Mouse (Mus musculus): Measurements from ENCODE around the gene Nrg3. TPM values are rescaled to one million over a fixed set of nuclear protein-coding genes. Genes with fewer than 3 reads are reported as not detected.
"Not testable (repeated sequence)": the region's sequence is repeated elsewhere in the genome, so short reads cannot be mapped to it uniquely, and the experiment has no call there.

Nrg3 gene
- polyA plus RNA-seq, 1 experiment from 2014 or later, result not detected

DNA sequence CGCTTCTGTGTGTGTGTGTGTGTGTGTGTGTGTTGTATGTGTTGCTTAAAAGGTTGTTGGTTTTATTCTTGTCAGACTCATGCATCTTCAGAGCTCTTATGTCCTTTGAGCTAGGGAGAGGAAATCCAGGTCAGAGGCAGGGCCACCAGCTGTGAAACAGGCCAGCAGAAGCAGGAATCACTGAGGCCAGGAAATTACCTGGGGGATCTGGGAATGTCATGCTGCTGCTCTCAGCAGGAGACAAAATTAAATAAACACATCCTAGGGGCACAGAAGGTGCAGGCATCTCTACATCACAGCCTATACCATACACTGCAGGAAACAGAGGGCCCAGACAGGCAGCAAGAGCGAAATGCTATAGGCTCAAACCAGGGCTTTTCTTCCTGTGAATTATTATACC lies 299.2 kb downstream of the Nrg3 start:
- H3K9me3 ChIP-seq (ENCODE audit: control insufficient read depth, low read length), result no peaks in the 10 kb centered on the region
- WGBS, result 43% methylated on average over 2 of the region's 2 CpGs
- H3K27ac ChIP-seq (replicated peaks in 1 of 2; ENCODE audit: control insufficient read depth in 1 of 2, insufficient read depth in 1 of 2, low read depth in 2 of 2, low read length in 2 of 2), result no peak overlapping the region
- no peaks in the 10 kb centered on the region for H3K36me3 ChIP-seq (ENCODE audit: control insufficient read depth, insufficient read depth, low read length)
- no peak overlapping the region for H3K4me2 ChIP-seq (ENCODE audit: low read length)
- H3K4me1 ChIP-seq (ENCODE audit: control insufficient read depth in 2 of 2, insufficient read depth in 2 of 2, low read length in 2 of 2), result no peaks in the 10 kb centered on the region
- ATAC-seq (ENCODE audit: insufficient number of reproducible peaks, insufficient read depth, low FRiP score, low read depth), result no peak
- no peak overlapping the region for H3K4me3 ChIP-seq (ENCODE audit: control insufficient read depth in 1 of 2, insufficient read depth in 1 of 2, low read depth in 1 of 2, low read length in 2 of 2)
- H3K9ac ChIP-seq (ENCODE audit: low read length), result no peak overlapping the region
- no peaks in the 10 kb centered on the region for H3K27me3 ChIP-seq (ENCODE audit: control insufficient read depth, insufficient read depth, low read length)

DNA sequence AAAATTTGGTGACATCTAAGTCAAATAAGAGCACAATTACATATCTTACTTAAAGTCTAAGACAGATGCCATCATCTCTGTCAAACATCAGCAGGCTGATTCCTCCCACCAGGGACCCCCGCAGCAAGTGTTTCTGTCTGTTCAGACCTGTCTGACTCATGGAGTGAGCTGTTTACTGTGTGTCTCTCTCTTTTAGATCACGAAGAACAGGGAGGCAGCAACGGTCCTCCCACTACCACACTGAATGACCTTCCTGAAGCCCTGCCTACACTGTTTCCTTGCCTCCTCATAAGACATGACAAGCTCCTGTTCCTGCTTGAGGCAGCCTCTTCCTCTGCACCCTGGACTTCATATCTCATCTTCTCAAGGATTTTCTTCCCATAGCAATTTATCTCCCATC lies 312.7 kb downstream of the Nrg3 start:
- Histone ChIP-seq H3K27ac (replicated peaks in 1 of 2; ENCODE audit: control insufficient read depth in 1 of 2, insufficient read depth in 1 of 2, low read depth in 2 of 2, low read length in 2 of 2) (no peak overlapping the region), H3K36me3 (ENCODE audit: control insufficient read depth, insufficient read depth, low read length) (no peaks in the 10 kb centered on the region), H3K9ac (ENCODE audit: low read length) (no peak overlapping the region), H3K4me3 (ENCODE audit: control insufficient read depth in 1 of 2, insufficient read depth in 1 of 2, low read depth in 1 of 2, low read length in 2 of 2) (no peak overlapping the region), H3K4me1 (ENCODE audit: control insufficient read depth in 2 of 2, insufficient read depth in 2 of 2, low read length in 2 of 2) (no peaks in the 10 kb centered on the region), H3K4me2 (ENCODE audit: low read length) (no peak overlapping the region), H3K9me3 (ENCODE audit: control insufficient read depth, low read length) (no peaks in the 10 kb centered on the region), H3K27me3 (ENCODE audit: control insufficient read depth, insufficient read depth, low read length) (no peaks in the 10 kb centered on the region)
- WGBS, result 70% methylated on average over 3 of the region's 3 CpGs
- ATAC-seq (ENCODE audit: insufficient number of reproducible peaks, insufficient read depth, low FRiP score, low read depth), result no peak

DNA sequence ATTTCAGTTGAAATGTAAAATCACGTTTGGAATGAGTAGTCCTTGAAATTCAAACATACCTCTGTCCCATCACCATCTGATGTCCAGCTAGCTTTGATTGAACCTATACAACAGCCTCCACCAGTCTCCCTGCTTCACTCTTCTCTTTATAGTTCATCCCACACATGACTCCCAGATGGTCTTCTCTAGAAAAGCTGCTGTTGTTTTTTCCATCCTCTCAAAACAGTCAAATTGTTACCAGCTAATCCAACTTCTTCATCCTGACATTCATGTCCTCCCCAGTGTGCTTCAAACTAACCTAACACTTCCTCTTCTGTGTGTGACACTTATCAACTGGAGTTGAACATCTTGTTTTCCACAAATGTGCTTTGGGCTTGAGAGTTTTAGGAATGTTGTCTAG lies 317.4 kb downstream of the Nrg3 start:
- Histone ChIP-seq H3K4me3 (ENCODE audit: control insufficient read depth in 1 of 2, insufficient read depth in 1 of 2, low read depth in 1 of 2, low read length in 2 of 2) (no peak overlapping the region), H3K9ac (ENCODE audit: low read length) (no peak overlapping the region), H3K4me2 (ENCODE audit: low read length) (no peak overlapping the region), H3K27ac (replicated peaks in 1 of 2; ENCODE audit: control insufficient read depth in 1 of 2, insufficient read depth in 1 of 2, low read depth in 2 of 2, low read length in 2 of 2) (no peak overlapping the region), H3K4me1 (ENCODE audit: control insufficient read depth in 2 of 2, insufficient read depth in 2 of 2, low read length in 2 of 2) (no peaks in the 10 kb centered on the region), H3K36me3 (ENCODE audit: control insufficient read depth, insufficient read depth, low read length) (no peaks in the 10 kb centered on the region), H3K9me3 (ENCODE audit: control insufficient read depth, low read length) (no peaks in the 10 kb centered on the region), H3K27me3 (ENCODE audit: control insufficient read depth, insufficient read depth, low read length) (no peaks in the 10 kb centered on the region)
- no peak for ATAC-seq (ENCODE audit: insufficient number of reproducible peaks, insufficient read depth, low FRiP score, low read depth)
- 33% methylated on average over 1 of the region's 1 CpGs for WGBS

DNA sequence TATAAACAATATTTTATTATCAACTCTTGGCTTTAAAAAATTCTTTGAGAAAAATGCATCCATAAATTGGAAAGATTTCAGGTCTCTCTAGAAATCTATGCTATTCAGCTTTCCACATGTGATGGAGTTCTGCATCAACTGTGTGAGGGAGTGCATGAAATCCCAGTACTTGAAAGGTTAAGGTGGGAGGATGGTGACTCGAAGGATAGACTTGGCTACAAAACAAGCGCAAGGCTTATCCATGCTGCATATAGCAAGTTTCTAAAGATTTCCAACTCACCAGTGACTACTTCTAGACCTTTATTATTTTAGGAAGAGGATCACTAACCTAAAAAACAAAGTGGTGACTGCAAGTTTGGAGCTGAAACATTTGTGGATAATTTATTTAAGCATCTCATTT lies 343.1 kb downstream of the Nrg3 start:
- H3K9ac ChIP-seq (ENCODE audit: low read length), result no peak overlapping the region
- no peak for ATAC-seq (ENCODE audit: insufficient number of reproducible peaks, insufficient read depth, low FRiP score, low read depth)
- H3K9me3 ChIP-seq (ENCODE audit: control insufficient read depth, low read length), result no peaks in the 10 kb centered on the region
- H3K27me3 ChIP-seq (ENCODE audit: control insufficient read depth, insufficient read depth, low read length), result no peaks in the 10 kb centered on the region
- WGBS, result 76% methylated on average over 2 of the region's 2 CpGs
- H3K27ac ChIP-seq (replicated peaks in 1 of 2; ENCODE audit: control insufficient read depth in 1 of 2, insufficient read depth in 1 of 2, low read depth in 2 of 2, low read length in 2 of 2), result no peak overlapping the region
- no peaks in the 10 kb centered on the region for H3K36me3 ChIP-seq (ENCODE audit: control insufficient read depth, insufficient read depth, low read length)
- H3K4me3 ChIP-seq (ENCODE audit: control insufficient read depth in 1 of 2, insufficient read depth in 1 of 2, low read depth in 1 of 2, low read length in 2 of 2), result no peak overlapping the region
- H3K4me2 ChIP-seq (ENCODE audit: low read length), result no peak overlapping the region
- H3K4me1 ChIP-seq (ENCODE audit: control insufficient read depth in 2 of 2, insufficient read depth in 2 of 2, low read length in 2 of 2), result no peaks in the 10 kb centered on the region

DNA sequence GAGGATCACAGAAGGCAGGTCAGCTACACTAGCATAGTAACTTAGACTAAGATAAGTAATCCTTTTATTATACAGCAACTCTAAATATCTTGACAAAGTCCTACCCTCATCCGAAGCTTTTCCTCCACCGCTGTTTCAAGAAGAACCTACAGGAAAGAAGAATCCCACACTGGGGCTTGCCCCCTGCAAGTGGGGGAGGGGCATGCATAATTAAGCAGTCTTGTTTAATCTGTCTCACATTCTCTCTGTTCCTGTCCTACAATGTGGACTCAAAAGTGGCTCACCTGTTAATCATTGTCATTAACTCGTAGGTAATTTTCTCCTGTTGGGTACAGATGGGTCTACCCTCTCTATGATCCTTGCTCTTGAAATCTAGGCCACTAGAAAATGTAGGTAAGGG lies 354.9 kb downstream of the Nrg3 start:
- Histone ChIP-seq H3K36me3 (ENCODE audit: control insufficient read depth, insufficient read depth, low read length) (no peaks in the 10 kb centered on the region), H3K27ac (replicated peaks in 1 of 2; ENCODE audit: control insufficient read depth in 1 of 2, insufficient read depth in 1 of 2, low read depth in 2 of 2, low read length in 2 of 2) (no peak overlapping the region), H3K4me3 (ENCODE audit: control insufficient read depth in 1 of 2, insufficient read depth in 1 of 2, low read depth in 1 of 2, low read length in 2 of 2) (no peak overlapping the region), H3K4me2 (ENCODE audit: low read length) (no peak overlapping the region), H3K4me1 (ENCODE audit: control insufficient read depth in 2 of 2, insufficient read depth in 2 of 2, low read length in 2 of 2) (no peaks in the 10 kb centered on the region), H3K9me3 (ENCODE audit: control insufficient read depth, low read length) (no peaks in the 10 kb centered on the region), H3K27me3 (ENCODE audit: control insufficient read depth, insufficient read depth, low read length) (no peaks in the 10 kb centered on the region), H3K9ac (ENCODE audit: low read length) (no peak overlapping the region)
- WGBS, result 55% methylated on average over 3 of the region's 3 CpGs
- no peak for ATAC-seq (ENCODE audit: insufficient number of reproducible peaks, insufficient read depth, low FRiP score, low read depth)

DNA sequence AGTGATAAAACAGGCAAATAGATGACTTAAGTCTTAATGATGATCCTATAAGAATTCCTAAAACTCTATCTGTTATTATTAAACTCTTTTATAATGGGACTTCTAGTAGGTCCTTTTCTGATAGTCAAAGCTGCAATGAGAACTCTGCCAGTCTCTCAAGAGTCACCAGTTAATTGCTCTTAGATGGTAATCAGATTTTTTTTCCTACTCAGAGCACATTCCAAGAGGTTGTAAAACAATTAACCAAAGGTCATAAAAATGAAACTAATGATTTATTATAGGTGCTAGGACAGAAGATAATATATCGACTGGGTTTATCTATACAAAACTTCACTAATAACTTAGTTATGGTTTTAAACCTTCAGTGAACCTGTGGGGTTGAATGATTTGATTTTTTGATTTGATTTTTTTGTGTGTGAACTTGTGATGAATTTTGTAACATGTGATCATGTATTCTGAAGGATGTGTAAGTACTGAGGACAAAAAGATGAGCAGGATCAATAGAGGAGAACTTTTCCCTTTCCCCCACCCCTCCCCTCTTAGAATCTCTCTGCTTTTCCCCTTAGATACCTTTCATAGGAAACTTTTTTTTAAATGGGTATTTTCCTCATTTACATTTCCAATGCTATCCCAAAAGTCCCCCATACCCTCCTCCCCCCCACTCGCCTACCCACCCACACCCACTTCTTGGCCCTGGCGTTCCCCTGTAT lies 356.2 kb downstream of the Nrg3 start:
- not testable (repeated sequence) for H3K9me3 ChIP-seq (ENCODE audit: control insufficient read depth, low read length); H3K36me3 ChIP-seq (ENCODE audit: control insufficient read depth, insufficient read depth, low read length); H3K4me2 ChIP-seq (ENCODE audit: low read length); ATAC-seq (ENCODE audit: insufficient number of reproducible peaks, insufficient read depth, low FRiP score, low read depth); H3K9ac ChIP-seq (ENCODE audit: low read length); H3K27ac ChIP-seq (replicated peaks in 1 of 2; ENCODE audit: control insufficient read depth in 1 of 2, insufficient read depth in 1 of 2, low read depth in 2 of 2, low read length in 2 of 2); H3K4me1 ChIP-seq (ENCODE audit: control insufficient read depth in 2 of 2, insufficient read depth in 2 of 2, low read length in 2 of 2); H3K4me3 ChIP-seq (ENCODE audit: control insufficient read depth in 1 of 2, insufficient read depth in 1 of 2, low read depth in 1 of 2, low read length in 2 of 2); H3K27me3 ChIP-seq (ENCODE audit: control insufficient read depth, insufficient read depth, low read length)
- 73% methylated on average over 3 of the region's 3 CpGs for WGBS

DNA sequence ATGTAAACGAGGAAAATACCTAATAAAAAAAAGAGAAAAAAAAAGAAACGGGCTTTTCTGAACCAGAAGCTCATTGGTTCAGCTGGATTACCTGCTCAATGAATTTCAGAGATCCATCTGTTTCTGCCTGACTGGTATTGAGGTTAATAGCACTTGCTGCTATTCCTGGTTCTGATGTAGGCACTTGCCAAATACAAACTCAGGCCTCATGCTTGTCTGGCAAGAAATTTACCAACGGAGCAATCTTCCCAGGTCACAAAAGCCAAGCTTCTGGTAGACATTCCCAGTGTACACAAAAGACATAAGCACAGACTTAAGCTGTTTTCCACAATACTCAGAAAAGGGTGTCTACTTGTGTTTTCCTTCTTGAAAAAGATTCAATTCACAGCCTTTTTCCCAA lies 363.3 kb downstream of the Nrg3 start:
- ATAC-seq (ENCODE audit: insufficient number of reproducible peaks, insufficient read depth, low FRiP score, low read depth), result no peak
- Histone ChIP-seq H3K27me3 (ENCODE audit: control insufficient read depth, insufficient read depth, low read length) (no peaks in the 10 kb centered on the region), H3K36me3 (ENCODE audit: control insufficient read depth, insufficient read depth, low read length) (no peaks in the 10 kb centered on the region), H3K4me1 (ENCODE audit: control insufficient read depth in 2 of 2, insufficient read depth in 2 of 2, low read length in 2 of 2) (no peaks in the 10 kb centered on the region), H3K4me3 (ENCODE audit: control insufficient read depth in 1 of 2, insufficient read depth in 1 of 2, low read depth in 1 of 2, low read length in 2 of 2) (no peak overlapping the region), H3K27ac (replicated peaks in 1 of 2; ENCODE audit: control insufficient read depth in 1 of 2, insufficient read depth in 1 of 2, low read depth in 2 of 2, low read length in 2 of 2) (no peak overlapping the region), H3K9ac (ENCODE audit: low read length) (no peak overlapping the region), H3K9me3 (ENCODE audit: control insufficient read depth, low read length) (no peaks in the 10 kb centered on the region), H3K4me2 (ENCODE audit: low read length) (no peak overlapping the region)
- 67% methylated on average over 3 of the region's 3 CpGs for WGBS

DNA sequence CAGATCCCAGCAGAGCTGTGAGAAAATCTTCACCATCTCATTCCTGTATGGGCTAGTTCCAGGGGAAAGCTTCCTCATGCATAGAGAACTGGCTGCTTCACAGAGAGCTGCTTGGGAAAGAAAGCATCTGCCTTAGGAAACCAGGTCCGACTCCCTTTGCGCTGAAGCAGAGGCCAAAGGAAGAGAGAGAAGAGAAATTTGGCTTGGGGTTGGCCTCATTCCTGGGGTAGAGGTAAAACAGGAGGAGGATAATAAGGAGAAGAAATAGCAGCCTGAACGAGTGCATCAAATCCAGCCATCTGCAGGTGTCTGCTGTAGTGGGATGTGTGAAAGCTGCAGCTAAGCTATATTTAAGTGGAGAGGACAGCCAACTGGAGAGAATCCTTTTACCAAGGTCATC lies 366.1 kb downstream of the Nrg3 start:
- no peaks in the 10 kb centered on the region for H3K9me3 ChIP-seq (ENCODE audit: control insufficient read depth, low read length)
- H3K36me3 ChIP-seq (ENCODE audit: control insufficient read depth, insufficient read depth, low read length), result no peaks in the 10 kb centered on the region
- H3K27ac ChIP-seq (replicated peaks in 1 of 2; ENCODE audit: control insufficient read depth in 1 of 2, insufficient read depth in 1 of 2, low read depth in 2 of 2, low read length in 2 of 2), result no peak overlapping the region
- no peak overlapping the region for H3K9ac ChIP-seq (ENCODE audit: low read length)
- 74% methylated on average over 3 of the region's 3 CpGs for WGBS
- ATAC-seq (ENCODE audit: insufficient number of reproducible peaks, insufficient read depth, low FRiP score, low read depth), result no peak
- H3K27me3 ChIP-seq (ENCODE audit: control insufficient read depth, insufficient read depth, low read length), result no peaks in the 10 kb centered on the region
- no peaks in the 10 kb centered on the region for H3K4me1 ChIP-seq (ENCODE audit: control insufficient read depth in 2 of 2, insufficient read depth in 2 of 2, low read length in 2 of 2)
- no peak overlapping the region for H3K4me2 ChIP-seq (ENCODE audit: low read length)
- H3K4me3 ChIP-seq (ENCODE audit: control insufficient read depth in 1 of 2, insufficient read depth in 1 of 2, low read depth in 1 of 2, low read length in 2 of 2), result no peak overlapping the region

All from heart, embryonic 14.5 days (tissue).